Mouse (Mus musculus) left cerebral cortex, postnatal 25 days (tissue): ENCODE measurements around the gene Gk. TPM values are rescaled to one million over a fixed set of nuclear protein-coding genes. Genes with fewer than 3 reads are reported as not detected.

Experiments
- DNase-seq, 2 experiments: peaks; one replicate each; pipeline ENCODE4 v3.0.0; 2022; ENCODE audit warnings: low spot score in 2 of 2, mixed read lengths in 1 of 2
- intact Hi-C: fragments of 180-260 bp; cut with DNase I; formaldehyde crosslinking; loops from one replicate; pipeline ENCODE4 v1.15.1; 2025
- total RNA-seq, 2 experiments: library from RNA; stranded (reverse); gene quantifications; 2 replicates each; pipeline ENCODE4 v1.2.3; 2021

Gk gene
- total RNA-seq, result 10 to 100 TPM; 23.3 to 24.4 TPM

DNA sequence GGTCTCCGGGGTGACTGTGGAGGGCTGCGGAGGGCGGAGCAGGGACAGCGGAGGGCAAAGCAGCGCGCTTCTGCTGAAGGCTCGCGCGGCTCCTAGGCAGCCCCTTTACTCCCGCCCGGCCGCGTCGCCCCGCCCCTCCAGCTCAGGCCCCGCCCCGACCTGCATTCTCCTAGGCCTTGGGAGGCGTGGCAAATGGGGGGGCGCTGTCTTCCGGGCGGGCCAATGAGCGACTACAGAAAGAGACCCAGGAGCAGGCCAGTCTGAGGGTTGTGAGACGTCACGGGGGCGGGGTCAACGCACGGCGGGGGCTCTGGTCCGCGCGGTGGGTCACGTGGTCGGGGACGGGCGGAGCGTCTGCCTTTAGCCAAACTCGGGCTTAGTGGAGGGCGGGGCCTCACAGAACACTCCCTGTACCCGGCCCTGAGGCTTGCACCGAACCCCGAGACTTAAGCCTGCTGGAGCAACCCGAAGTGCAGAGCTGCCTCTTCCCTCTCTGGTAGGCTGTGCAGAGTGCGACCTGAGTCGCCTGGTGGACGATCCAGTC lies at the start of gene Gk:
TSS of gene Gk (minus strand) at position 276 of the 544 bp plus-strand sequence.
- DNase-seq, result peak; percentile 95 to 99
- intact Hi-C loops, result loop anchor here (5.0 kb wide), 1 partner anchor 101 kb away; no protein-coding TSS in a partner anchor

GRCm38 (mm10) chrX:85804706-85805376 lies 28.2 kb upstream of the Gk start:
- intact Hi-C loops, result no loop called here
- DNase-seq, result no peak

- intact Hi-C loops, result no loop called here
- DNase-seq, result no peak
Observed at GRCm38 (mm10) chrX:85803006-85803405, 26.4 kb upstream of the Gk start.

DNA sequence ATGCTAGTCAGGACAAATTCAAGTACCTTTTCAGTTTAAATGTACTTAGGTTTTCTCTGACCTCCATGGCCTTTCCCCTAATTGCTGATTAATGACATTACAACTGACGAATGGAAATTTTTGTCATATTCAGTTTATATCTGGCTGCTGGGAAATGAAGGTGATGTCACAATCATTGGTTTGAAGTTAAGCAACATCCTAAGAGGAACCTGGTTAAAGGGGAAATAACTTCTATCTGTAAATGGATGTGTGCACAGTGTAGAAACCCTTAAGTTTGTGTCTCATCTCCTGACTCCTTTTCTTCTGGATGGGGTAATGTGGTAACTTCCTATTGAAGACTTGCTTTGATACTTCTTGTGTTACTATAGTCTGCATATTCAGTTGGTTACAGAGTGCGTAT lies 20.8 kb upstream of the Gk start:
- DNase-seq, result no peak

DNA sequence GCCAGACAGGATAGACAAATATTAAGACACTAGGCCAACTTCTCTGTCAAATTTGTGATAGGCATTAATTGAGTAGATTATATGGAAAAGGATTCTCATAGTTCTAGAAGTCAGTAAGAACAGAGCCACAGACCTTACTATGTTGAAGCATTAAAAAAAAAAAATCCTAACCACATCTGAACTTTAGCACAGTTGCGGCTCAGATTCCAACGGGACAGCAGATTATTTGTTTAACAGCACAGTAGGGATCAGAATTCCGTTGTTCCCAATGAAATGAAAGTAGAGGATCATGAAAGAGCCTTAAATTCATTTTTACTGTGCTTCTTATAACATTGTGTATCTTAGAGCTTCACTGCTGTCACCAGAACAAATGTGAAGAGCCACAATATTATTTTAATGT lies 1.7 kb upstream of the Gk start:
- no peak for DNase-seq
- intact Hi-C loops, result loop anchor here (5.0 kb wide), 1 partner anchor 99 kb away; no protein-coding TSS in a partner anchor

More for the DNA sequence above, 20.8 kb upstream of the Gk start:
- intact Hi-C loops, result no loop called here

DNA sequence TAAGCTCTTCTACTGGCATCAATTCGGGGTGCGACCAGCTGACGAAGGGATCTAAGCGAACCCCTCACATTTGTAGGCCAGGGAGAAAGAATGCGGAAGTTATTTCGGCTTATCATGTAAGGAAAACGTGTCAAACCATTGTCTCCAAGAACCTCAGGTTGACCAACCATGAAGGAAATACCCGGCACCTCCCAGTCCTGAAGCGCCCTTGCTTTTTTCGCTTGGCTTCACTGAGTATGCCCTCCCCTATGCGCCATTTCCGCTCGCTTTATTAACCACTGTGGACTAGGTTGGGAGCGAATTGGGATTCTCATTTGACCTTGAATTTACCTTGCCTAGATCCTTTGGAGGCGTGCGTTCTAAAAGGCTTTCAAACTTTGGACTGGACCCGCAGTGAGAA lies 522 bp upstream of the Gk start:
- intact Hi-C loops, result loop anchor here (5.0 kb wide), 1 partner anchor 100 kb away; no protein-coding TSS in a partner anchor
- no peak for DNase-seq

DNA sequence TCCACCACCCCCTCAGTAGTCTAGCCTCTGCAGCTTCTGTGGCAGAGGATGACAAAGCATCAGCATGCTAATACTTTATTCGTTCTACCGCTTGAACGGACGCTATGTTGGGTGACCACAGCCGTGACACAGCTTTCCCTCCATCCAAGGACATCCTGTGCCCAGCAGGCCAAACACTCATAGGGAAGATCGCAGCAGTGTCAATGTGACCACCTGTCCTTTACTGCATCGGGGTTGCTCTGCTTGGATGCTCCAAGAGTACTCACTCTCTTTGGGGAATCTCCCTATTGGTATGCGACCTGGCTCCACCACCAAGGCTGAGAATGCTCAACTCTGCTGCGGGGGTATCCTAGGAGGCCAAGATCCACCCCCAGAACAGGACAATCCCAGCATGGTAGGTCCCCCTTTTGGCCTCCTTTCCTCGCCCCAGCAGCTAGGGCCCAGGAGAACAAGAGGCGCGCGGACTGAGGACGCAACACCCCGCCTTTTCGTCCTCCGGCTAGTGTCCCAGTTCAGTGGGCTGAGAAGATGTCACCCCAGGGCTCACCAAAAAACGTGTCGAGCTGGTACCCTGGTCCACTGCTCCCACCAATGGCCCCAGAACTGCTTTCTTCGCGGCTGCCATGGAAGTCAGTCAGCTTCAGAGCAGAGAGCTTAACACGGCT lies 608 bp downstream of the Gk start:
- intact Hi-C loops, result loop anchor here (5.0 kb wide), 1 partner anchor 101 kb away; no protein-coding TSS in a partner anchor

DNA sequence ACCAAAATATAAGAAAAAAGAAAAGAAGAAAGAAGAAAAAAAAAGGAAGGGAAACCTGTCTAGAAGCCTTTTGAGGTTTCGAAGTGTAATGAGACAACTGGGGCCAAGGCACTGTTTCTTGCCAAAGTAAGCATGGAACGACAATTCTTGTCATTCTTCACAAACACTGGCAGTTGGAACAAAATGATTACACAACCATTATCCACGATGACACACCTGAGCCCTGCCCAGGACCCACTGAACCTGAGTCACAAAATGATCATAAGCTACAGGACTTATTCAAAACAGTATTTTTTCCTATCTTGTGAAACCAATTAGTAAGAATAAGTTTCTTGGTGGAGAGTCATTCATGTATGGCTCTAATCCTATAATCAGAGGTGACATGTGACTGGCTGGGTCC lies 5.3 kb downstream of the Gk start:
- no peak for DNase-seq
- intact Hi-C loops, result no loop called here

More for the DNA sequence above, 608 bp downstream of the Gk start:
- DNase-seq, result peak; percentile 15 to 16

DNA sequence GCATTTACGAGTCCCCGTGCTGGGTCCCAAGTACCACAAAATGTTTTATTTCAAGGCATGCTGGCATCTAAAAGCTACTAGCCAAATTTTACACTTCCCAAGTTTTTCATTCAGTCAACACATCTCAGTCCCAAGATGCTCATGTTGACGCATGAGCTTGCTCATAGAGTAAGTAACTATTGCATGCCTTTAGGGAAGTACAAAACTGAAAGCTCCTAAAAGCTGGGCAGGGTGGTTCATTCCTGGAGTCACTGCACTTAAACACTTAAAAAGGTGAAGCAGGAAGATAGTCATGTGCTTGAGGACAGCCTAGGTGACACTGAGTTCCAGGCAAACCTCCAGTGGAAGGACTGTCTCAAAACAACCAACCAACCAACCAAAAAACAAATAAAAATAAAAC lies 5.9 kb downstream of the Gk start:
- DNase-seq, result no peak
- intact Hi-C loops, result no loop called here

GRCm38 (mm10) chrX:85768578-85768977 lies 8.0 kb downstream of the Gk start:
- peak in 1 of 2 experiments; percentile 1 for DNase-seq
- intact Hi-C loops, result no loop called here

- intact Hi-C loops, result no loop called here
- DNase-seq, result no peak
Observed at GRCm38 (mm10) chrX:85756005-85756404, 20.6 kb downstream of the Gk start.

GRCm38 (mm10) chrX:85743837-85744236 lies 32.8 kb downstream of the Gk start:
- no peak for DNase-seq
- intact Hi-C loops, result no loop called here

DNA sequence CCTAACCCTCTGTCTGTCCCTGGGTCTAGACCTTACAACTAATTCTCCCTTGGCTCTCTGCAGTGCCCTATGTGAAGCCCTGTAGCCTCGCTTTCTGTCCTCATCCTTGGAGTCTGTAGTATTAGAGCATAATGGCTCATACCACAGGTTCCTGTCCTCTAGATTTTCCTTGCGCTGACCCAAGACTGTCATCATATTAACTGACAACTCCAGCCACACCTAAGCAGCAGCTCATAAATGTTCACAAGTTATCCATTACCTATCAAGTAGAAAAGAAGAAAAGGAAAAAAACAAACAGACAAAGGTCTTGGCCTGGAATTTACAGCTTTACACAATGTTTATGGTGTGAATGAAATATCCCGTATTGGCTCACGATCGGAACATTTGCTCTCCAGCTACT lies 43.4 kb downstream of the Gk start:
- intact Hi-C loops, result no loop called here
- DNase-seq, result no peak

DNA sequence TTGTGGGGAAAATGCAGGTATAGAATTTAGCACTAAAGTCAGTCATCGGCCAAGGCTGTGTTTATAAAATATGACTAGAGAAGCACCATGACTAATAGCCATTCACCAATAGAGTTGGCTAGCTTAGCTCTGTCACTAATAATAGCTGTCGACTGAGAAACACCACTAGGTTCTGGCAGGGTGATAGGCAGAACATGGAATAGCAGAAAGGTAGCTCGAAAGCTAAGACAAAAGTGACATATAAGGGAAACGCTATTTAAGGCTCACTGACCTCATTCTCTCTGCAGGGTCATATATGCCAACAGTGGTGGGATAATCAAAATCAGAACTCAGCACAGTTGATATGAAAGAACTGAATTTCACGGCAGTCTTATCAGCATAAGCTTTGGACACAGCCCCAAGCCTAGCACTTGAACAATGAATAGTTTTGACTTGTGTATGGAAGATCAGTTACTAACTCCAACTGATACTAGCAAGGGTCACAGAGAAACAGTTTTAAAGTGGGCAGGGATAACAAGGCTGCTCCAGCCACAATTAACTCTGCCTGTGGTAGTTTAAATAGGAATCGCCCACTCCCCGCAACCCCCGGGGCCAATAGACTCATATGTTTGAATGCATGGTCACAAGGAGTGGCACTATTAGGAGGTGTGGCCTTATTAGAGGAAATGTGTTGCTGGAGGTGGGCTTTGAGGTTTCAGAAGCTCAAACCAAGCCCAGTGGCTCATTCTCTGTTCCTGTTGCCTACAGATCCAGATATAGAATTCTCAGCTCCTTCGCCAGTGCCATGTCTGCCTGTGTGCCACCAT lies 45.3 kb downstream of the Gk start:
- no peak for DNase-seq
- intact Hi-C loops, result no loop called here

DNA sequence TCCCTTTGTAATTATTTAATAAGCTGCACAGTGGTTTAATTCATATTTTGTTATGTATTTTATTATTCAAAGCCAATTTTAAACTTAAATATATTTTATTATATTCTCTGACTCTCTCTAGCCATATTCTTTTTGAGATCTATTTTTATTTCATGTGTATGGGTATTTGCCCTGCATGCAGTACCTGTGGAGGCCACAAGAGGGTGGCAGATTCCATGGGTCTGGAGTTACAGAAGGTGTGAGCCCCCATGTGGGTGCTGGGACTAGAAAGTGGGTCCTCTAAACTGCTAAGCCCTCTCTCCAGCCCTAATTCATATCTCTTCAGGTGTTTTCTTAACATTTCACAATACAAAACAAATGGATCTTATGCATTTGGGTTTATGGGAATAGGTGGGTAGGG lies 55.4 kb downstream of the Gk start:
- no peak for DNase-seq
- intact Hi-C loops, result no loop called here

GRCm38 (mm10) chrX:85710399-85710798 lies 66.2 kb downstream of the Gk start:
- DNase-seq, result no peak
- intact Hi-C loops, result no loop called here

GRCm38 (mm10) chrX:85705715-85706114 lies 70.9 kb downstream of the Gk start:
- intact Hi-C loops, result no loop called here
- DNase-seq, result no peak

DNA sequence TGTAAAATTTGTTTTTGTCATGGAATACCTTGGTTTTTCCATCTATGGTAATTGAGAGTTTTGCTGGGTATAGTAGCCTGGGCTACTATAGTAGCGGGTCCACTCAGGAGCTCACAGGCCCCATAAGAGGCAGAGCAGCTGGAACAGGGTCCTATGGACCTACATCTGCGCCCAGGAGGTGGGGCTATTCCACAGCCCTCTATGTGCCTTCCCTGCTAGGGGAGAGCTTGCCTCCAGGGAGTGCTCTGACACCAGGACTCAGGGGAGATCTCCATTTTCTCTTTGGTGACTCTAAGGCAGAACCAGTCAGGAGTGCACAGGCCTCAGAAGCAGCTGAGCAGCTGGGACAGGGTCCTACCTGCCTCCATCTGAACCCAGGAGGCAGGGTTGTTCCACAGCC lies 92.9 kb downstream of the Gk start:
- no peak for DNase-seq
- intact Hi-C loops, result no loop called here

GRCm38 (mm10) chrX:85682125-85682524 lies 94.5 kb downstream of the Gk start:
- intact Hi-C loops, result no loop called here
- no peak for DNase-seq

GRCm38 (mm10) chrX:85676808-85677207 lies 99.8 kb downstream of the Gk start:
- intact Hi-C loops, result loop anchor here (1.0 kb wide), 2 partner anchors 202 to 242 kb away; no protein-coding TSS in a partner anchor
- peak; percentile 34 to 39 for DNase-seq
